Mouse (Mus musculus) embryonic facial prominence, embryonic 10.5 days (tissue): Measurements from ENCODE around the gene Tut1. TPM values are rescaled to one million over a fixed set of nuclear protein-coding genes. Genes with fewer than 3 reads are reported as not detected.

ENCODE experiments used
- DNase-seq: peaks from one replicate; pipeline ENCODE4 v3.0.0-alpha.2; 2017; ENCODE audit warnings: low spot score
- H3K27ac ChIP-seq: fragments of 300-500 bp; sonication (generic); replicated peaks from 2 replicates; pipeline ENCODE4 v1.5.1; 2016; ENCODE audit warnings: mild to moderate bottlenecking
- H3K27me3 ChIP-seq: fragments of 300-500 bp; sonication (generic); replicated peaks from 2 replicates; pipeline ENCODE4 v1.6.1; 2016; ENCODE audit warnings: low read depth, mild to moderate bottlenecking; ENCODE audit not compliant: poor library complexity, severe bottlenecking
- H3K36me3 ChIP-seq: fragments of 300-500 bp; sonication (generic); replicated peaks from 2 replicates; pipeline ENCODE4 v1.6.1; 2016; ENCODE audit warnings: mild to moderate bottlenecking, moderate library complexity
- H3K4me1 ChIP-seq: fragments of 300-500 bp; sonication (generic); 2 replicates; pipeline ENCODE4 v1.6.1; 2016
- H3K4me3 ChIP-seq: fragments of 300-500 bp; sonication (generic); 2 replicates; pipeline ENCODE4 v1.5.1; 2016; ENCODE audit warnings: mild to moderate bottlenecking, moderate library complexity
- H3K9me3 ChIP-seq: fragments of 300-500 bp; sonication (generic); 2 replicates; pipeline ENCODE4 v1.6.1; 2016; ENCODE audit warnings: mild to moderate bottlenecking
- WGBS: fragments of 180-500 bp; shearing (Covaris S2); methylation state at CpG from one replicate; pipeline ENCODE4 v1.1.7; 2016; 5-methylcytosine and 5-hydroxymethylcytosine counted together
- polyA plus RNA-seq: library from polyadenylated mRNA; unstranded; fragments of >200 nt; fragmentation: Nextera tagmentation; extraction: Ambion mirVana; gene quantifications from 2 replicates; pipeline ENCODE4 v1.2.1, GENCODE M21; 2016

The Tut1 gene
- polyA plus RNA-seq = 45.2 and 47.8 TPM in 2 replicates

- peak; percentile 89 for DNase-seq
- Histone ChIP-seq H3K4me1 (peaks cover 26% of the 10 kb centered on the region), H3K27me3 (no peaks in the 10 kb centered on the region), H3K27ac (peak within 1 kb of the TSS; percentile 87), H3K4me3 (peak within 1 kb of the TSS; percentile 88), H3K36me3 (peaks cover 80% of the 10 kb centered on the region), H3K9me3 (no peaks in the 10 kb centered on the region)
- WGBS = 5% methylated on average over 46 of the region's 46 CpGs
Observed at GRCm38 (mm10) chr19:8953135-8954039, at the start of gene Tut1. Tut1 (plus strand) TSS chr19:8953847.

- Histone ChIP-seq H3K27me3 (no peaks in the 10 kb centered on the region), H3K27ac (no peak overlapping the region), H3K9me3 (no peaks in the 10 kb centered on the region), H3K36me3 (peaks cover 100% of the 10 kb centered on the region), H3K4me1 (no peaks in the 10 kb centered on the region), H3K4me3 (no peak overlapping the region)
- 90% methylated on average over 6 of the region's 6 CpGs for WGBS
- no peak for DNase-seq
Observed at GRCm38 (mm10) chr19:8908531-8908930, 45.1 kb upstream of the Tut1 start.

GRCm38 (mm10) chr19:8911810-8912209 is 41.8 kb upstream of the Tut1 start:
- H3K9me3 ChIP-seq = no peaks in the 10 kb centered on the region
- DNase-seq = no peak
- no peaks in the 10 kb centered on the region for H3K4me1 ChIP-seq
- WGBS = 93% methylated on average over 5 of the region's 5 CpGs
- H3K27ac ChIP-seq = no peak overlapping the region
- no peaks in the 10 kb centered on the region for H3K27me3 ChIP-seq
- H3K36me3 ChIP-seq = peaks cover 100% of the 10 kb centered on the region
- no peak overlapping the region for H3K4me3 ChIP-seq

- no peak for DNase-seq
- Histone ChIP-seq H3K36me3 (peaks cover 85% of the 10 kb centered on the region), H3K9me3 (no peaks in the 10 kb centered on the region), H3K4me3 (no peak overlapping the region), H3K27ac (no peak overlapping the region), H3K4me1 (no peaks in the 10 kb centered on the region), H3K27me3 (no peaks in the 10 kb centered on the region)
- WGBS = 96% methylated on average over 3 of the region's 3 CpGs
Observed at GRCm38 (mm10) chr19:8914212-8914611, 39.4 kb upstream of the Tut1 start.

- H3K36me3 ChIP-seq = peaks cover 52% of the 10 kb centered on the region
- H3K4me1 ChIP-seq = peaks cover 22% of the 10 kb centered on the region
- no peak overlapping the region for H3K4me3 ChIP-seq
- DNase-seq = no peak
- no peaks in the 10 kb centered on the region for H3K27me3 ChIP-seq
- WGBS = 91% methylated on average over 3 of the region's 3 CpGs
- H3K9me3 ChIP-seq = no peaks in the 10 kb centered on the region
- H3K27ac ChIP-seq = no peak overlapping the region
Observed at GRCm38 (mm10) chr19:8919000-8919399, 34.6 kb upstream of the Tut1 start.

- H3K27ac ChIP-seq = peak overlapping the region; percentile 92
- 72% methylated on average over 6 of the region's 6 CpGs for WGBS
- no peaks in the 10 kb centered on the region for H3K9me3 ChIP-seq
- no peaks in the 10 kb centered on the region for H3K27me3 ChIP-seq
- peaks cover 22% of the 10 kb centered on the region for H3K4me1 ChIP-seq
- H3K4me3 ChIP-seq = peak overlapping the region; percentile 92
- no peak for DNase-seq
- peaks cover 50% of the 10 kb centered on the region for H3K36me3 ChIP-seq
Observed at GRCm38 (mm10) chr19:8919684-8920072, 34.0 kb upstream of the Tut1 start.

- peaks cover 22% of the 10 kb centered on the region for H3K4me1 ChIP-seq
- DNase-seq = peak; percentile 95
- H3K9me3 ChIP-seq = no peaks in the 10 kb centered on the region
- peak within 1 kb of the TSS; percentile 92 for H3K4me3 ChIP-seq
- peak within 1 kb of the TSS; percentile 92 for H3K27ac ChIP-seq
- H3K27me3 ChIP-seq = no peaks in the 10 kb centered on the region
- 3% methylated on average over 50 of the region's 50 CpGs for WGBS
- H3K36me3 ChIP-seq = peaks cover 47% of the 10 kb centered on the region
Observed at GRCm38 (mm10) chr19:8920073-8920736, 33.4 kb upstream of the Tut1 start, which contains the start of gene B3gat3. B3gat3 (plus strand) TSS chr19:8920374.

GRCm38 (mm10) chr19:8920836-8921291 is 32.8 kb upstream of the Tut1 start:
- Histone ChIP-seq H3K4me1 (peaks cover 22% of the 10 kb centered on the region), H3K36me3 (peaks cover 47% of the 10 kb centered on the region), H3K27ac (peak overlapping the region; percentile 92), H3K27me3 (no peaks in the 10 kb centered on the region), H3K4me3 (peak overlapping the region; percentile 92), H3K9me3 (no peaks in the 10 kb centered on the region)
- 3% methylated on average over 6 of the region's 6 CpGs for WGBS
- peak; percentile 54 for DNase-seq

- H3K36me3 ChIP-seq = peaks cover 47% of the 10 kb centered on the region
- H3K4me3 ChIP-seq = peak overlapping the region; percentile 92
- H3K27ac ChIP-seq = no peak overlapping the region
- WGBS = 56% methylated on average over 9 of the region's 9 CpGs
- peaks cover 22% of the 10 kb centered on the region for H3K4me1 ChIP-seq
- H3K9me3 ChIP-seq = no peaks in the 10 kb centered on the region
- no peak for DNase-seq
- H3K27me3 ChIP-seq = no peaks in the 10 kb centered on the region
Observed at GRCm38 (mm10) chr19:8921741-8922140, 31.9 kb upstream of the Tut1 start.

- H3K9me3 ChIP-seq = no peaks in the 10 kb centered on the region
- peak overlapping the region; percentile 12; the same call in 1 of the 2 replicates for H3K4me3 ChIP-seq
- DNase-seq = no peak
- H3K4me1 ChIP-seq = peaks cover 34% of the 10 kb centered on the region
- WGBS = 90% methylated on average over 2 of the region's 2 CpGs
- H3K27ac ChIP-seq = no peak overlapping the region
- peaks cover 60% of the 10 kb centered on the region for H3K36me3 ChIP-seq
- no peaks in the 10 kb centered on the region for H3K27me3 ChIP-seq
Observed at GRCm38 (mm10) chr19:8926766-8927165, 26.9 kb upstream of the Tut1 start.

GRCm38 (mm10) chr19:8927891-8928525 is 25.6 kb upstream of the Tut1 start:
- Histone ChIP-seq H3K27ac (no peak overlapping the region), H3K36me3 (peaks cover 60% of the 10 kb centered on the region), H3K4me3 (no peak overlapping the region), H3K4me1 (peaks cover 28% of the 10 kb centered on the region), H3K27me3 (no peaks in the 10 kb centered on the region), H3K9me3 (no peaks in the 10 kb centered on the region)
- 91% methylated on average over 12 of the region's 12 CpGs for WGBS
- no peak for DNase-seq

GRCm38 (mm10) chr19:8928689-8929223 is 24.9 kb upstream of the Tut1 start:
- Histone ChIP-seq H3K27me3 (no peaks in the 10 kb centered on the region), H3K4me3 (peak overlapping the region; percentile 89), H3K9me3 (no peaks in the 10 kb centered on the region), H3K36me3 (peaks cover 61% of the 10 kb centered on the region), H3K27ac (peak overlapping the region; percentile 91), H3K4me1 (peaks cover 28% of the 10 kb centered on the region)
- 14% methylated on average over 16 of the region's 16 CpGs for WGBS
- DNase-seq = no peak
